Mouse (Mus musculus) cortical plate, adult 2 months (tissue): Measurements from ENCODE around the gene Ccdc114.
"Not testable (repeated sequence)": the region's sequence is repeated elsewhere in the genome, so short reads cannot be mapped to it uniquely, and the experiment has no call there.

ENCODE experiments used
- CTCF ChIP-seq: fragments of 200-500 bp; IDR thresholded peaks from 2 replicates; pipeline ENCODE4 v1.5.1; 2011; ENCODE audit warnings: mild to moderate bottlenecking, control low read depth, low read length; ENCODE audit not compliant: insufficient read depth; ENCODE audit errors: extremely low read depth
- POLR2A ChIP-seq: fragments of 200-500 bp; IDR thresholded peaks from 2 replicates; pipeline ENCODE4 v1.6.1; 2011; ENCODE audit warnings: mild to moderate bottlenecking, low read length, control low read depth; ENCODE audit not compliant: insufficient read depth; ENCODE audit errors: extremely low read depth

GRCm38 (mm10) chr7:45943280-45943679 is 19.4 kb downstream of the Ccdc114 start:
- 0 out of 2 replicates have a peak, but pooled peaks have one; percentile 18 for TF ChIP-seq CTCF
- TF ChIP-seq POLR2A, result not testable (repeated sequence)
